Mouse (Mus musculus): Measurements from ENCODE around the gene Lbhd1.

DNA sequence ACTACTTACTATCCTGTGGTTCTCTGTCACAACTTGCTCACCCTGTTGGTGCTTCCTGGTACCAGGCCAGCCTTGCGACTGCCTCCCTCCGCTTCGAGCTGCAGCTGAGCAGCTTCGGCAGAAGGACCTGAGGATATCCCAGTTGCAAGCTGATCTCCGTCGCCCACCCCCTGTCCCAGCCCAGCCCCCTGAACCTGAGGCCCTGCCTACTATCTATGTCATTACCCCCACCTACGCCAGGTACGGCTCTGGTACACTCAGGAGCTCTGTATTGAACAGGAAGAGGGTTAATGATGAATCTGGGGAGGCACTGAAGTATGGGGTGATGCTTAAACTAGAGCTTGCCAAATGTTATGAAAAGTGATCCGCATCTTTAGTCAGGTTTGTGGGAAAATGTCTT, 38.2 kb downstream of the Lbhd1 start:
- TF ChIP-seq CTCF (IDR thresholded peaks at IDR 0.05; ENCODE audit: low read depth) (no peak), EP300 (IDR thresholded peaks at IDR 0.05; ENCODE audit: low read depth) (no peak)
